Mouse (Mus musculus) cortical plate, adult 2 months (tissue): Measurements from ENCODE around the gene Tecta.

Experiments
- CTCF ChIP-seq: fragments of 200-500 bp; IDR thresholded peaks from 2 replicates; pipeline ENCODE4 v1.5.1; 2011; ENCODE audit warnings: mild to moderate bottlenecking, control low read depth, low read length; ENCODE audit not compliant: insufficient read depth; ENCODE audit errors: extremely low read depth
- POLR2A ChIP-seq: fragments of 200-500 bp; IDR thresholded peaks from 2 replicates; pipeline ENCODE4 v1.6.1; 2011; ENCODE audit warnings: mild to moderate bottlenecking, low read length, control low read depth; ENCODE audit not compliant: insufficient read depth; ENCODE audit errors: extremely low read depth

GRCm38 (mm10) chr9:42401486-42401885 lies 1.8 kb upstream of the Tecta start:
- TF ChIP-seq CTCF (no peak), POLR2A (no peak)
